Mouse (Mus musculus) heart, postnatal 36 days (tissue): ENCODE measurements at regions not wholly inside any gene's neighbourhood (a gene's known extent, or its start where the extent isn't known, plus 50 kb on each side); places are given as distances from the start of the nearest gene placed in this dataset.

Experiments
- DNase-seq, 2 experiments: peaks; one replicate each; pipeline ENCODE4 v3.0.0; 2021 to 2022
- intact Hi-C: fragments of 180-260 bp; cut with DNase I; formaldehyde crosslinking; loops from one replicate; pipeline ENCODE4 v1.15.1; 2025

DNA sequence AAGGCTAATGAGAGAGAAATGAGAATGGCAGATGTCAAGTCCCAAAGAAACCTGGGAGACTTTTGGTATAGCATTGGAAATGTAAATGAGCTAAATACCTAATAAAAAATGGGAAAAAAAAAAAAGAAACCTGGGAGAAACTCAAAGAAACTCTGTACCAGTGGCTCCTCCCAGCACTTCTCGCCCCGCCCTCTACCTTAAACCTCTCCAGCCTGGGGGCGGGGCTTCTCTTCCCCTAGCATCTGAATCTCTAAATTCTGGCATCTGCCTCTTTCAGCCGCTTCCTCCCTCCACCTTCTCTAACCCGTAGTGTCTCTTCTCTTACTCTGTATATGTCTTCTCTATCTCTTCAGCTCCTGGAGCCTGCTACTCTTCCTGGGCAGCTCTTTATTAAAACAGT is 53.2 kb downstream of the Gpr6 start:
- DNase-seq, result no peak
- intact Hi-C loops, result loop anchor here (5.0 kb wide), 1 partner anchor 243 kb away; no protein-coding TSS in a partner anchor

GRCm38 (mm10) chr10:41016547-41016946 is 55.5 kb downstream of the Gpr6 start:
- DNase-seq, result no peak
- intact Hi-C loops, result loop anchor here (5.0 kb wide), 1 partner anchor 246 kb away; no protein-coding TSS in a partner anchor

DNA sequence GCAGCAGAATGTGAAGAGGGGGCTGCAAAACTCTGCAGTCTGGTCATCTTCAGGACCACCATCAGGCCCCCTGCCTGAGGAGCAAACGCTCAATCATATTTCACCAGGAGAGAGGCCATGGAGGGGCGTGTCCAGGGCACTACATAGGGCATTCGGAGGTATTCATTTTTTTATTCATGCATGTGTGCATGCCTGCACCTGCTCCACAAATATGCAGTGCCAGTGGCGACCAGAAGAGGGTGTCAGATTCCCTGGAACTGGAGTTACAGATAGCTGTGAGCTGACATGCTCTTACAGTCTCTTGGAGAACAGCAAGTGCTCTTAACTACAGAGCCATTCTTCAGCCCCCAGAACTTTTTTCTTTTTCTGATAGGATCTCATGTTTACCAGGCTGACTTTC is 56.4 kb downstream of the Gpr6 start:
- intact Hi-C loops, result loop anchor here (5.0 kb wide), 1 partner anchor 247 kb away; no protein-coding TSS in a partner anchor
- peak; percentile 3 to 29 for DNase-seq

DNA sequence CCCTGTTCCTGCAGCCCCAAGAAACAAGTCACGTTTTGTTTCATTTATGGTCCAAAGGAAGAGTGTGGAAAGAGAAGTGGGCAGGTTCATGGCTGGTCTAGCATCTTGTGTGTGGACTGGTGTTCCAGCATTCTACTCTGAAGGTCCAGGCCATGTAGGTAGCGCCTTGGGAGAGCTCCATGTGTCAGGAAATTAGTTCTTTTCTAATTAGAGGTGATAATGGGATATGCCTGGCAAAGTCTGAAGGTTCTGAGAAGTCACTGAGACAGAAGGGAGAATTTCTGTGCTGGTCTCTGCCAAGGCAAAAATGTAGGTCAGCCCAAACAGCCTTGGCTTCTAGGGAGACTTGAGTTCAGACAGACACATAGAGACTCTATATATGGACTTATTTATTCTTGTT is 61.5 kb downstream of the Gpr6 start:
- intact Hi-C loops, result no loop called here
- DNase-seq, result no peak

GRCm38 (mm10) chr10:41007866-41008265 is 64.2 kb downstream of the Gpr6 start:
- DNase-seq, result no peak
- intact Hi-C loops, result loop anchor here (10.0 kb wide), 1 partner anchor 397 kb away; no protein-coding TSS in a partner anchor

DNA sequence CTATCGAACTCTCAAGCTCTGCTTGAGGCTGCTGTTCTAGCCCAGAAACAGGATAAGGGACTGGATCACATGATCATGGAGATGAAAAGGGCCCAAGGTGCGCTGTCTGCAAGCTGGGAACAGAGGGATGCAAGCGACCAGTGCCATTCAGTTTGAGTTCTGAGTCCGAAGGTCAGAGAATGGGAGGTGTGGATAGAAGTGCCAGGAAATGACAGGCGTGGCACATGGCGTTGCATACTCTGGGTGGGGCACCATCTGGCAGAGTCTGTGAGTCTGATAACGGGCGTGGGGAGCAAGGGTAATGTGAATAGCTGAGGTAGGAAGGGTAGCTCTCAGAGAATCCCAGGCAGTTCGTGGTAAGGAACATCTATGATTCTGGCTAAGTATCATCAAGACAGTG is 65.5 kb downstream of the Gpr6 start:
- intact Hi-C loops, result loop anchor here (10.0 kb wide), 1 partner anchor 398 kb away; no protein-coding TSS in a partner anchor

DNA sequence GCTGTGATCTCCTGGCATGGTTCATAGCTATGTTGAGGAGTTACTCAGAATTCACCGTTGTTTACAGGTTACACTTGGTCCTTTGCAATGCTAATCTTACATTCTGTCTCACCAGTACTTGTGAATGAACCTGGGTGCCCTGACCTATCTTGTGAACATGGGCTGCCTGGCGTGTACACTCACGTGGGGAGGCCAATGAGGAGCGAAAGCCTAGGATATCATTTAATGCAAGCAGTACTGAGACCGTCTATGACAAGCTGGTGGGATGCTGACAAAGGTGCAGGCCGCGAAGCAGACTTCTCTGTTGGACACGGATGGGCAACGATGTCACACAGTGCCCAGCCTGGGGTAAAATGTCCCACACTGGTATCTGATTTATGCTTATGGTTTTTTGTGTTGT is 66.3 kb downstream of the Gpr6 start:
- DNase-seq, result no peak
- intact Hi-C loops, result loop anchor here (2.0 to 10.0 kb wide), 3 partner anchors 357 to 499 kb away; no protein-coding TSS in a partner anchor

More for the DNA sequence above, 65.5 kb downstream of the Gpr6 start:
- no peak for DNase-seq

GRCm38 (mm10) chr10:41004753-41005152 is 67.3 kb downstream of the Gpr6 start:
- intact Hi-C loops, result loop anchor here (2.0 to 10.0 kb wide), 5 partner anchors 263 to 500 kb away; no protein-coding TSS in a partner anchor
- no peak for DNase-seq

- intact Hi-C loops, result loop anchor here (2.0 to 10.0 kb wide), 5 partner anchors 263 to 501 kb away; no protein-coding TSS in a partner anchor
- DNase-seq, result peak; percentile 62 to 69
Observed at GRCm38 (mm10) chr10:41004044-41004689, 67.9 kb downstream of the Gpr6 start.

GRCm38 (mm10) chr10:41003197-41003596 is 68.9 kb downstream of the Gpr6 start:
- intact Hi-C loops, result loop anchor here (5.0 to 10.0 kb wide), 3 partner anchors 264 to 402 kb away; no protein-coding TSS in a partner anchor

DNA sequence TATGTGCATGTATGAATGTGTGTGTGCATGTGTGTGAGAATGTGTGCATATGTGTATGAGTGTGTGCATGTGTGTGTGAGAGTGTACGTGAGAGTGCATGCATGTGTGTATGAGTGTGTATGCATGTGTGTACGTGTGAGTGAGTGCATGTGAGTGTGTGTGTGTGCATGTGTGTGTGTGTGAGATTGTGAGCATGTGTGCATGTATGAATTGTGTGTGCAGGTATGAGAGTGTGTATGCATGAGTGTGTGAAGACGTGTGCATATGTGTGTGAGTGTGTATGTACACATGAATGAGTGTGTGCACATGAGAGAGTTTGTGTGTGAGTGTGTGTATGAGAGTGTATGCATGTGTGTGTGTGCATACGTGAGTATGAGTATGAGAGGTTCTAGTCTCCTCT is 71.1 kb downstream of the Gpr6 start:
- intact Hi-C loops, result loop anchor here (5.0 to 10.0 kb wide), 3 partner anchors 266 to 404 kb away; no protein-coding TSS in a partner anchor
- DNase-seq, result no peak

More at GRCm38 (mm10) chr10:41003197-41003596, 68.9 kb downstream of the Gpr6 start:
- DNase-seq, result no peak

GRCm38 (mm10) chr10:40999486-40999885 is 72.6 kb downstream of the Gpr6 start:
- no peak for DNase-seq
- intact Hi-C loops, result no loop called here

- intact Hi-C loops, result no loop called here
- no peak for DNase-seq
Observed at GRCm38 (mm10) chr10:40998799-40999198, 73.3 kb downstream of the Gpr6 start.

DNA sequence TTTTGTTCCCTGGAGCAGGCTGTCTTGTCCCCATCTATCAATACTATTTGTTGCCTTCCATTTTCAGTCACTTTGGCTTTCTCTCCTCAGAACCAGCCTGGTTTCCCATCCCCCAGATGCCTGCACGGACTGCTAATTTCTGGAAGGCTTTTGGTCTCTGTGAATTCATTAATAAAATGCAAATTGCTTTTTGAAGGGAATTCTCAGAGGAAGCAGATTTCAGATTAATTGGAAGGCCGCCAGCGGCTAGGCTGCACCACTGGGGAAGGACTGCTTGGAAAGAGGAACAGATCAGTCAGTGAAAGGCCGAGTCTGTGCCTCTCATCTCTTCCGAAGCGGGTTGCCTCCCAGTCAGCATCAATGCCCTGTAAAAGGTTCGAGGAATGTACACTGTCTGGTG is 73.8 kb downstream of the Gpr6 start:
- DNase-seq, result no peak

DNA sequence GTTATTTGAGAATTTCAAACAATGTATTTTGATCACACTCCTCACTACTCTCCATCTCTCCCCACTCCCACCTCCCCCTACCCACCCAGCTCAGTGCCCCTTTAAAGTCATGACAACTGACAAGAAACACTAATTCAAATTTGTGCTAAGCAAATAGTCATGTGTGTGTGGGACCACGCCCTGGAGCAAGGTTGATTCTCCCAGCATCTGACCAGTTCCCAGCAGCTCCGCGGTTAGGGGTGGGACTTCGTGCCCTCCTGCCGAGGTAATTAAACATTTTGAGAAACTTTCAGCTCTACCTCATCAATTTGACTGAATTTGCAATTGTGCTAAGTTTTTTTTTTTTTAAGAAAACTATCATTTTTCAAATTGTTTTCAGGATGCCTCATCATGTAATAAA is 74.5 kb downstream of the Gpr6 start:
- intact Hi-C loops, result no loop called here
- no peak for DNase-seq

More for the DNA sequence above, 73.8 kb downstream of the Gpr6 start:
- intact Hi-C loops, result no loop called here
